Mouse (Mus musculus): ENCODE results near the gene Fos. TPM values are rescaled to one million over a fixed set of nuclear protein-coding genes. Genes with fewer than 3 reads are reported as not detected.

The Fos gene
- polyA plus RNA-seq, 1 experiment: 64.0 TPM

DNA sequence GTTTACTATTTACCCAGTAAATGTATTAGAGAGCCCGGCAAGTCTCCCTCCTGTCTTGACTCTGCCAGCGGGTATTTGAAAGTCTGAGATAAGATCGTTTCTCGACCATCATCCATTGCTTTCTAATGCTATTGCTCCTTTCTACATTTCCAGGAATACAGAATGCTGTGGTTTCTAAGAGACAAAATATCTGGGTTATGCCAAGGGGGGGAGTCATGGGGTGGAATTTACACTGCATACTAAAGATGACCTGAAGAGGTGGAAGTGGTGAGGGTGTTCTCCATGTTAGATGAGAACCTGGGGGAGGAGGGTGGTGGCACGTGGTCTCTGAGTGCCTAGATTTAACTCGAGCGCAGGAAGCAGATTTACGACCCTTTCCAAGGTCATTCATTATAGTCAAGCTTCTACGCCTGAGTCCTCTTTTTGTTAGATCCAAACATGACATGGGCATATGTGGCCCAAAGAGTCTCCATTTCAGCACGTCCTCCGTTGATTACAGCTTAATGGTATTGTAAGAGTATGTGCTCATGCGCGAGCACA, 16.7 kb upstream of the Fos start:
- TF ChIP-seq POLR2A (IDR thresholded peaks at IDR 0.05; ENCODE audit: borderline replicate concordance, low read depth, low read length) (no peak), CTCF (IDR thresholded peaks at IDR 0.05; ENCODE audit: low read depth, low read length) (no peak)
- H3K4me3 ChIP-seq (ENCODE audit: insufficient read depth, low read length): no peak overlapping the region
- H3K27ac ChIP-seq (ENCODE audit: insufficient read depth, low read depth, low read length): no peak overlapping the region
- peaks cover 31% of the 10 kb centered on the region for H3K4me1 ChIP-seq (ENCODE audit: control insufficient read depth, insufficient read depth, low read length)

- TF ChIP-seq CTCF (IDR thresholded peaks at IDR 0.05; ENCODE audit: low read depth, low read length) (no peak), POLR2A (IDR thresholded peaks at IDR 0.05; ENCODE audit: borderline replicate concordance, low read depth, low read length) (no peak)
- Histone ChIP-seq H3K4me1 (ENCODE audit: control insufficient read depth, insufficient read depth, low read length) (peaks cover 38% of the 10 kb centered on the region), H3K27ac (ENCODE audit: insufficient read depth, low read depth, low read length) (no peak overlapping the region), H3K4me3 (ENCODE audit: insufficient read depth, low read length) (no peak overlapping the region)
Observed at GRCm38 (mm10) chr12:85459820-85460219, 13.9 kb upstream of the Fos start.

DNA sequence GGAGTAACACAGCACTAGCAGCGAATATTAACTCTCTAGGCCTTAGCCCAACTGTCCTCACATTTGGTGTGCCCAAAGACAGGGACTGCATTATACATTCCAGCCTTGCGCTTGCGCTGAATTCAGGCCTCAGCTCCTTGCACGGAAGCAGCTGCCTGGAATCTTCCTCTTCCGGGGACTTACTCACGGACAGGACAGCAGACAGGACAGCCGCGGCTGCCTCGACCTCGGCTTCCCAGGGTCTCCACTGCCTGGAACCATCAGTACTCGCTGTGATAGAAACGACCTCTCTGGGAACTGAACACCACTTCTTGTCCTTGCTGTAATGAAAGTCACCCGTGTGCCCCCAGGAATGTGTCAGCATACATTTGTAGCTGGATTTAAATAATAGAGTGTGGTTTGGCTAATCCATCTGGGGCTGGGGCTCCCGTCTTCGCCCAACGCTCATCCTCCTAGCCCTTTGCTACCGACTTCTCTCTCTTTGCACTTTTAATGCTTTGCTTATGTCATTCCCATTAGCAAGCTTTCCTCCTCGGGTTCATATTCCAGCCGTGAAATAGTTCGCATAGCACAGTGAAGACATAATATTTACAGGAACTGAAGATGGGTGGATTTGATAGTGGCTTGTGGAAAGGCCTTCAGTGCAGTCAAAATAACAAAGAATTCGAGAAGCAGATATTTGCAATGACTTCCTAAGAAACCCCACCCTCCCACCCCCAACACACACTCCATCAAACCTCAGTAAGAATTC, 11.6 kb upstream of the Fos start:
- H3K4me1 ChIP-seq (ENCODE audit: control insufficient read depth, insufficient read depth, low read length): peaks cover 36% of the 10 kb centered on the region
- H3K4me3 ChIP-seq (ENCODE audit: insufficient read depth, low read length): no peak overlapping the region
- no peak overlapping the region for H3K27ac ChIP-seq (ENCODE audit: insufficient read depth, low read depth, low read length)
- TF ChIP-seq POLR2A (IDR thresholded peaks at IDR 0.05; ENCODE audit: borderline replicate concordance, low read depth, low read length): no peak
- TF ChIP-seq CTCF (IDR thresholded peaks at IDR 0.05; ENCODE audit: low read depth, low read length): no peak

DNA sequence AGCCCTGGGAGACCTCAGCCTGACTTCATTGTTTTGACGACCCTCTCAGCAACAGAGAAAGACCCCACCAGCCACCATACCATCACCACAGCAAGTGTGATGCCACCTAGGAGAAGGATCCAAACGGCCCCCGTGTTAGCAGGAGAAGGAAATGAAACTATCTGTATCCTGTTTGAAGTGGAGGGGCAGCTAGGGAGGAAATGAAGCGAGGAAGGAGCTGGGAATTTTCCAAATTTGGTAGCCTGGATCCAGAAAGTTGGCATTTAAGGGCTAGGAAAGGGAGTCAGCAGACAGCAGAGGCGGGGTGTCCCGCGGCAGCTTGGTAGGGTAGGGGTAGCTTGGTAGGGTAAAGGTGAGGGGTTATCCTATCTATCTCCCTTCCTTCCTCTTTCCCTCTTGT, 10.9 kb upstream of the Fos start:
- peaks cover 43% of the 10 kb centered on the region for H3K4me1 ChIP-seq (ENCODE audit: control insufficient read depth, insufficient read depth, low read length)
- no peak overlapping the region for H3K4me3 ChIP-seq (ENCODE audit: insufficient read depth, low read length)
- no peak overlapping the region for H3K27ac ChIP-seq (ENCODE audit: insufficient read depth, low read depth, low read length)
- TF ChIP-seq CTCF (IDR thresholded peaks at IDR 0.05; ENCODE audit: low read depth, low read length): no peak
- no peak for TF ChIP-seq POLR2A (IDR thresholded peaks at IDR 0.05; ENCODE audit: borderline replicate concordance, low read depth, low read length)

DNA sequence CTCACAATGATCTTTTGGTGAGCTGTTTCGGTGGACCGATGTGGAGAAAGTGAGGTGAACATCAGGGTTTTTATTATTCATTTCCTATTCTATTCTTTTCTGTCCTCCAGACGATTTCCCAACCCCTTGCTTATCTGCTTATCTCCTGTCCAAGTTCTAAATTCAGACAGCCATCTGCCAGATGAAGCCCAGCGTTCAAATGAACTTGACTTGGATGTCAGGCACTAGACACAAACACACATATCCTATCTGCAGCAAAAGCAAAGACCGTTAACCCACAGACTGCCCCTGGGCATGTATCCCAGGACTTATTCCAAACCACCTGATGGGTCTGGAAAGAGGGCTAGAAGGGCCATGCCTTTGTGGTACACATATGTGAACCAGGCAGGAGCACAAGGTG, 9.3 kb upstream of the Fos start:
- Histone ChIP-seq H3K4me3 (ENCODE audit: insufficient read depth, low read length) (no peak overlapping the region), H3K4me1 (ENCODE audit: control insufficient read depth, insufficient read depth, low read length) (peaks cover 52% of the 10 kb centered on the region), H3K27ac (ENCODE audit: insufficient read depth, low read depth, low read length) (no peak overlapping the region)
- no peak for TF ChIP-seq POLR2A (IDR thresholded peaks at IDR 0.05; ENCODE audit: borderline replicate concordance, low read depth, low read length)
- TF ChIP-seq CTCF (IDR thresholded peaks at IDR 0.05; ENCODE audit: low read depth, low read length): no peak

DNA sequence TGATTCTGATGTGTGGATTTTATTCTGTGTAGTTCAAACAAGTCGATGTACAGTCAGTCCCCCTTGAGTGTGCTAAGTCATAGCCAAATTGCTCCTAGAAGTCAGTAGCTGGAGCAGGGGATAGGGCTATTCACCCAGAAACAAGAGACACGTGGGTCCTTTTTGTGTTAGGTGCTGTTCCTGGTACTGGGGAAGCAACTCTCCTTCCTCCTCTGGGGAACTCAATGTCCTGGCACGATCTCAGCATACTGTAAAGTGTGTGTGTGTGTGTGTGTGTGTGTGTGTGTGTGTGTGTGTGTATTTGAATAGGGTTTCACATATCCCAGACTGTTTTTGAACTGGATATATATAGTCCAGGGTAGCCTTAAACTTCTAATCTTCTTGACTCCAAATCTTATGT, 8.8 kb upstream of the Fos start:
- H3K4me1 ChIP-seq (ENCODE audit: control insufficient read depth, insufficient read depth, low read length): peaks cover 56% of the 10 kb centered on the region

DNA sequence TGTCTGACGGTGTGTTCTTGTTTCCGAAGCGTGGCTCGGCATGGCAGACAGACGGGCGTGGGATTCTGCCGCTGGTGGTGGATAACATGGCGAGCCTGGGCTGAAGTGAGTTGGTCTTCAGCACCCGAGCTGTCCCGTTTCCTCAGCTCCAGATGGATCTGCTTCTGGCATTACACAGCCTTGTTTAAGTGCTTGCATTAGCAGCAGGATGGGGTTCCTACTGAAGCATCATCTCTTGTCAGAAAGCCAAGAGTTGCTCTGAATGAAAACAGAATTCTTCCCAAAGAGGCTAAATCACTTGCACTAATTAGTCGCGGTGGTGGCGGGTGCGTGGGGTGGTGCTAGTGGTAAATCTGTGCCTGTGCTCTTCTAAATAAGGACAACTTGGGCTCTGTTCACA, 5.8 kb upstream of the Fos start:
- Histone ChIP-seq H3K4me1 (ENCODE audit: control insufficient read depth, insufficient read depth, low read length) (peaks cover 61% of the 10 kb centered on the region), H3K4me3 (ENCODE audit: insufficient read depth, low read length) (no peak overlapping the region), H3K27ac (ENCODE audit: insufficient read depth, low read depth, low read length) (peak overlapping the region; percentile 68)
- no peak for TF ChIP-seq POLR2A (IDR thresholded peaks at IDR 0.05; ENCODE audit: borderline replicate concordance, low read depth, low read length)
- TF ChIP-seq CTCF (IDR thresholded peaks at IDR 0.05; ENCODE audit: low read depth, low read length): no peak

More for the DNA sequence above, 8.8 kb upstream of the Fos start:
- TF ChIP-seq POLR2A (IDR thresholded peaks at IDR 0.05; ENCODE audit: borderline replicate concordance, low read depth, low read length) (no peak), CTCF (IDR thresholded peaks at IDR 0.05; ENCODE audit: low read depth, low read length) (no peak)
- Histone ChIP-seq H3K4me3 (ENCODE audit: insufficient read depth, low read length) (no peak overlapping the region), H3K27ac (ENCODE audit: insufficient read depth, low read depth, low read length) (no peak overlapping the region)

- Histone ChIP-seq H3K27ac (ENCODE audit: insufficient read depth, low read depth, low read length) (peak overlapping the region; percentile 83), H3K4me1 (ENCODE audit: control insufficient read depth, insufficient read depth, low read length) (peaks cover 53% of the 10 kb centered on the region), H3K4me3 (ENCODE audit: insufficient read depth, low read length) (peak overlapping the region; percentile 29)
- no peak for TF ChIP-seq CTCF (IDR thresholded peaks at IDR 0.05; ENCODE audit: low read depth, low read length)
- TF ChIP-seq POLR2A (IDR thresholded peaks at IDR 0.05; ENCODE audit: borderline replicate concordance, low read depth, low read length): no peak
Observed at GRCm38 (mm10) chr12:85468666-85469065, 5.0 kb upstream of the Fos start.

- peak overlapping the region; percentile 88 for H3K27ac ChIP-seq (ENCODE audit: insufficient read depth, low read depth, low read length)
- H3K4me1 ChIP-seq (ENCODE audit: control insufficient read depth, insufficient read depth, low read length): peaks cover 41% of the 10 kb centered on the region
- no peak for TF ChIP-seq CTCF (IDR thresholded peaks at IDR 0.05; ENCODE audit: low read depth, low read length)
- TF ChIP-seq POLR2A (IDR thresholded peaks at IDR 0.05; ENCODE audit: borderline replicate concordance, low read depth, low read length): no peak
- H3K4me3 ChIP-seq (ENCODE audit: insufficient read depth, low read length): peak overlapping the region; percentile 75
Observed at GRCm38 (mm10) chr12:85471920-85472655, 1.6 kb upstream of the Fos start.

All from bone marrow macrophage, adult 2 months (primary cell).